Mouse (Mus musculus) limb, embryonic 14.5 days (tissue): Measurements from ENCODE around the gene Ebi3. TPM values are rescaled to one million over a fixed set of nuclear protein-coding genes. Genes with fewer than 3 reads are reported as not detected.

ENCODE experiments used
- ATAC-seq: fragments of 200-750 bp; cut with Nextera tagmentation; 2 replicates; pipeline ENCODE4 v1.8.0; 2017; ENCODE audit warnings: low read depth, moderate number of reproducible peaks, moderate TSS enrichment; ENCODE audit not compliant: low FRiP score
- DNase-seq: peaks from one replicate; pipeline ENCODE4 v3.0.0-alpha.2; 2015; ENCODE audit warnings: low spot score
- H3K27ac ChIP-seq: fragments of 300-500 bp; sonication (generic); replicated peaks from 2 replicates; pipeline ENCODE4 v1.5.1; 2014; ENCODE audit warnings: low read depth, mild to moderate bottlenecking, low read length, moderate library complexity, mixed read lengths
- H3K27me3 ChIP-seq: fragments of 300-500 bp; sonication (generic); 2 replicates; pipeline ENCODE4 v1.6.1; 2014; ENCODE audit warnings: low read length, mixed read lengths; ENCODE audit not compliant: control insufficient read depth, insufficient read depth
- H3K36me3 ChIP-seq: fragments of 300-500 bp; sonication (generic); 2 replicates; pipeline ENCODE4 v1.6.1; 2014; ENCODE audit warnings: mild to moderate bottlenecking, low read length, moderate library complexity, mixed read lengths; ENCODE audit not compliant: control insufficient read depth, insufficient read depth
- H3K4me1 ChIP-seq: fragments of 300-500 bp; sonication (generic); 2 replicates; pipeline ENCODE4 v1.6.1; 2014; ENCODE audit warnings: antibody characterized with exemption, low read length, mixed read lengths; ENCODE audit not compliant: control insufficient read depth, insufficient read depth
- H3K4me2 ChIP-seq: fragments of 300-500 bp; sonication (generic); replicated peaks from 2 replicates; pipeline ENCODE4 v1.6.1; 2014; ENCODE audit warnings: low read depth, mild to moderate bottlenecking, low read length, moderate library complexity; ENCODE audit not compliant: severe bottlenecking
- H3K4me3 ChIP-seq: fragments of 300-500 bp; sonication (generic); replicated peaks from 2 replicates; pipeline ENCODE4 v1.5.1; 2014; ENCODE audit warnings: low read length
- H3K9ac ChIP-seq: fragments of 300-500 bp; sonication (generic); 2 replicates; pipeline ENCODE4 v1.6.1; 2014; ENCODE audit warnings: mild to moderate bottlenecking, low read depth, low read length, moderate library complexity; ENCODE audit not compliant: severe bottlenecking
- H3K9me3 ChIP-seq: fragments of 300-500 bp; sonication (generic); 2 replicates; pipeline ENCODE4 v1.6.1; 2016; ENCODE audit warnings: low read length; ENCODE audit not compliant: control insufficient read depth
- POLR2A ChIP-seq: fragments of 200-500 bp; IDR thresholded peaks from 2 replicates; pipeline ENCODE4 v1.8.0; 2012; ENCODE audit warnings: inconsistent platforms, mild to moderate bottlenecking, moderate library complexity, borderline replicate concordance; ENCODE audit not compliant: insufficient read depth, insufficient read length; ENCODE audit errors: extremely low read depth
- WGBS: fragments of 180-500 bp; shearing (Covaris S2); extraction: QIAGEN DNeasy Blood & Tissue Kit; methylation state at CpG from one replicate; pipeline ENCODE4 v1.1.7; 2014; 5-methylcytosine and 5-hydroxymethylcytosine counted together
- polyA plus RNA-seq, 2 experiments: library from polyadenylated mRNA; depleted of rRNA in 1 of 2; stranded (reverse) in 1 of 2; unstranded in 1 of 2; fragments of >200 nt; fragmentation: Nextera tagmentation in 1 of 2; extraction: Ambion mirVana in 1 of 2; gene quantifications; 2 replicates each; pipeline versions ENCODE4 v1.2.1 to v1.2.3; 2012 to 2014

Gene Ebi3
- polyA plus RNA-seq, 2 experiments: 2.2 to 2.3 TPM

DNA sequence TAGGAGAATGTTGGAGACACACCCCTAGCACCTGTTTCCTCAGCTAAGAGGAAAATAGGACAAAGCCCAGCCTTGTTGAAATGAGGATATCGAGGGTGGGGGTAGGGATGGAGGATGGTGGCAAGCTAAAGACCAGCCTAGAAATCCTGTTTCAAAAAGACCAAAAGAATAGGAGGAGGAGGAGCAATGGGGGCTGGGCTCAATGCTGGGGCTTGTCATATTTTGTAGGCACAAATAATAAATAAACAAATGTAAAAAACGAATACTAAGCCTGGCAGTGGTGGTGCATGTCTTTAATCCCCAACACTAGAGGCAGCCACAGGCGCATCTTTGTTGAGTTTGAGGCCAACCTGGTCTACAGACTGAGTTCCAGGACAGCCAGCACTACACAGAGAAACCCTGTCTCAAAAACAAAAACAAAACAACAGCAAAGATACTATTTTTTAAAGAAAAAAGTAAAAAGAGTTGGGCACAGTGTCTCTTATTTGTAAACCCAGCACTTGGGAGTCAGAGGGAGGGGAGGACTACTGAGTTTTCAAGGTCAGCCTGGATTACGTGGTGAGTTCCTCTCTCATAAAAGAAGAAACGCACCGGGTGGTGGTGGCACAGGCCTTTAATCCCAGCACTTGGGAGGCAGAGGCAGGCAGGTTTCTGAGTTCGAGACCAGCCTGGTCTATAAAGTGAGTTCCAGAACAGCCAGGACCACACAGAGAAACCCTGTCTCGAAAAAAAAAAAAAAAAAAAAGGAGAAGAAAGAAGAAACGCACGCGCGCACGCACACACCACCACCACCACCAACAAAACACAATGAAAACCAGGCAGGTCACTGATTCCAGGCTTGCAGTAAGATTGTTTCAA, 5.5 kb downstream of the Ebi3 start:
- Histone ChIP-seq H3K27me3 (peaks cover 3% of the 10 kb centered on the region; the same call in 1 of the 2 replicates), H3K9me3 (no peaks in the 10 kb centered on the region), H3K9ac (peak overlapping the region; percentile 48; the same call in 1 of the 2 replicates), H3K4me2 (peak overlapping the region; percentile 77), H3K36me3 (peaks cover 13% of the 10 kb centered on the region), H3K4me3 (peak overlapping the region; percentile 56), H3K27ac (peak overlapping the region; percentile 63), H3K4me1 (peaks cover 3% of the 10 kb centered on the region; the same call in 1 of the 2 replicates)
- TF ChIP-seq POLR2A: no peak
- no peak for ATAC-seq
- no peak for DNase-seq
- WGBS: 83% methylated on average over 10 of the region's 13 CpGs

DNA sequence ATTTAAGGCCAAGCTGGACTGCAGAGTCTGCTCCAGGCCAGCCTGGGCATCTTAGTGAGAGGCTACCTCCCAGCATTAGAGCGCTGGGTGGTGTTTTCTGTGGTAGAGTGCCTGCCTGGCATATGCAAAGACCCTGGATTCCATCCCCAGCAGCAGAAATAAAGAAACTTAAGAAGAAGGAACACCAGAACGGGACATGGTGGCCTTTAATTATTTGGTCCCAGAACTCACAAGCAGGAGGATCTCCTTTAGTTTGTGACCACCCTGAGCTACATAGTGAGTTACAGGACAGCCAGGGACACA, 6.1 kb downstream of the Ebi3 start:
- no peaks in the 10 kb centered on the region for H3K9me3 ChIP-seq
- DNase-seq: no peak
- peak overlapping the region; percentile 63 for H3K27ac ChIP-seq
- peak overlapping the region; percentile 48; the same call in 1 of the 2 replicates for H3K9ac ChIP-seq
- peaks cover 3% of the 10 kb centered on the region; the same call in 1 of the 2 replicates for H3K4me1 ChIP-seq
- H3K4me2 ChIP-seq: peak overlapping the region; percentile 77
- peaks cover 13% of the 10 kb centered on the region for H3K36me3 ChIP-seq
- no peak for ATAC-seq
- WGBS: 26% methylated on average over 2 of the region's 2 CpGs
- no peak for TF ChIP-seq POLR2A
- H3K4me3 ChIP-seq: peak overlapping the region; percentile 56
- peaks cover 3% of the 10 kb centered on the region; the same call in 1 of the 2 replicates for H3K27me3 ChIP-seq

DNA sequence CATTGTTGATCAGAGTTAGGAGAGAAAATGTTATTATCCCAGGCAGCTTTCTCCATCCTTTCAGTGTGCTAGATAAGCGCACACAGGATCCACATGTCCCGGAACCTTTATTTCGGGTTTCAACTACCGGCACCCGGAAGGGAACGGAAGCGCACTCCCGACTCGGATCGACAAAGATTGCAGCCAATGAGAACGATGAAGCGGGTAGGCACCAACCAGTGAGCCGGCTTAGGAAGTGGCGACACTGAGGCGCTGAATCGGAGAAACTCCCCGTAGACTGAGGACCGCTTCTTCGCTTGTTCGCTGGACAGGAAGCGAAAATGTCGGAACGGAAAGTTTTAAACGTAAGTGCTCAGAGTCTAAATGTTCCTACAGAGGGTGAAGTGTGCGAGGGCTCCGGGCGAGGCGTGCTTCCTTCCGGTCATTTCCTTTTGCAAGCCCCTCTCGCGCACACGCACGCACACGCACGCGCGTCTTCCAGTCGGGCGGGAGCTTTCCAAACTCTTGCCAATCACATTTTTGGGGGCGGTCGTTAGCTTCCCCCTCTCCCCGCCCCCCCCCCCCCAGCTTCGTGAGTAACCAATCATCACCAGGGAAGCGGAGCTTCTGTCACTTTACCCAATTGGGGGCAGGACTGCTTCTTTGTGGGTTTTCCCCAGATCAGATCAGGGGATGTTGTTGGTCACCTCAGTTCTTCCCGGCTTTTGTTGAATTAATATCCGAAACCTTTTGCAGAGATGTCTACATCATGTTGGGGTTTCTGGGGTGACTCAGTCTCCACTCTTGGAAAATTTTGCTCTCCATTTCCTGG, 6.7 kb downstream of the Ebi3 start, which contains the start of gene Yju2:
Gene Yju2, plus strand, starts transcription at position 182 of the 811 bp plus-strand sequence.
- WGBS: under 1% methylated on average over 45 of the region's 46 CpGs
- peak; percentile 97 for DNase-seq

DNA sequence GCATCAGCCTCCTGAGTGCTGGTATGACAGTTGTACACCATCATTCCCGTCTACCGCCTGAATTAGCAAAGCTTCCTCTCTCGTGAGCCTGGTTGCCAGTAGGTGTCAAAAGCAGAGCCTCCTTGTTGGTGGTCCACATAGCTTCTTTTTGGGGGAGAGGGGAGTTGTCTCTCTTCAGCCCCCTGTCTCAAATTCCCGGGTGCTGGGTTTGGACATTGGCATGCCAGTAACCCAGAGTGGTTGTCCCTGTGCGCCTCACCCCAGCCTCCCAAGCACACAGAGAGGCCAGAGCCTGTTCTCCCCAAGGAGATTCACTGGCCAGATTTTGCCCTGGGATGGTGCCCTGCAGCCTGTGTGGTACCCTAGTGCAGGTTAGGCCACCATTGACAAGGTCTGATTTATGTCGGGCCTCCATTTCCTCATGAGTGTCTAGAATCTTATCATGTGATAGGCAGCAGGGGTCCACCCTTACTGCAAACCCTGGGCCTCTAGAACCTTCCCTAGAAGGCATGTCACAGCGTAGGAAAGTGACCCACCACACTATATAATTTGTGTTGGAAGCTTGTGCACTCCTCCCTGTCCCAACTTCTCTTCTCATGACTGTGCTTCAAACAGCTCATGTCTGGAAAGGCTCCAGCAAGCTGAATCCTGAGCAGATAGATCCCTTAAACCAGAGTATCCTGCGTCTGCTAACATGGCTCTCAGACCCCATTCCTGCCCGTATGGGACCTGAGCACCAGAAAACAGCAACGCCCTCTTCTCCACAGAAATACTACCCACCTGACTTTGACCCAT, 7.7 kb downstream of the Ebi3 start:
- Histone ChIP-seq H3K36me3 (peaks cover 22% of the 10 kb centered on the region), H3K4me2 (peak overlapping the region; percentile 77), H3K9ac (no peak overlapping the region), H3K4me1 (peaks cover 3% of the 10 kb centered on the region; the same call in 1 of the 2 replicates), H3K9me3 (no peaks in the 10 kb centered on the region), H3K4me3 (peak overlapping the region; percentile 56), H3K27me3 (peaks cover under 1% of the 10 kb centered on the region; the same call in 1 of the 2 replicates), H3K27ac (no peak overlapping the region)
- whole genome bisulfite sequencing: 78% methylated on average over 10 of the region's 10 CpGs
- no peak for ATAC-seq
- DNase-seq: no peak
- TF ChIP-seq POLR2A: no peak

More for the DNA sequence above, 6.7 kb downstream of the Ebi3 start, which contains the start of gene Yju2:
- Histone ChIP-seq H3K9me3 (no peaks in the 10 kb centered on the region), H3K9ac (peak within 1 kb of the TSS; percentile 57), H3K4me2 (peak within 1 kb of the TSS; percentile 77), H3K36me3 (peaks cover 13% of the 10 kb centered on the region), H3K4me1 (peaks cover 3% of the 10 kb centered on the region; the same call in 1 of the 2 replicates), H3K27me3 (peaks cover 3% of the 10 kb centered on the region; the same call in 1 of the 2 replicates), H3K4me3 (peak within 1 kb of the TSS; percentile 56), H3K27ac (peak within 1 kb of the TSS; percentile 93)
- peak; percentile 53; the same call in 1 of the 2 replicates for TF ChIP-seq POLR2A
- peak; percentile 95 for ATAC-seq

DNA sequence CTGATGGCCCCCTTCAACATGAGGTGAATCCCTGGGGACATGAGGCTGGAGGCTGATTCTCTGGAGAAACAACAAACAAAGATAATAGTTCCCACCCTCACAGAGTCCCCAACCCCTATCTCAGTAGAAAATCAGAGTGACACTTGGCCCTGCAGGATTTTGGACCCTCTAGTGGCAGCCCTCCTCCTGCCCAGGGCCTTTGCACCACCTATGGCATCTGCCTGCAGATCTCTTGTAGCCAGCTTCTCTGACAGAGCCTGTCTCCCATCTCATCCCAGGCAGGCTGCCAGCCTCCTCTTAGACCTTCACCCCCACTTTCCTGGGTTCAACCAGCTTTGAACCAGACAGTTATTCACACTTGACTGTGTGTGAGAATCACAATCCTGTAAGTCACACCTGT, 8.4 kb downstream of the Ebi3 start:
- no peak for ATAC-seq
- Histone ChIP-seq H3K4me3 (no peak overlapping the region), H3K4me2 (no peak overlapping the region), H3K27me3 (no peaks in the 10 kb centered on the region), H3K36me3 (peaks cover 26% of the 10 kb centered on the region), H3K27ac (no peak overlapping the region), H3K9ac (no peak overlapping the region), H3K4me1 (peaks cover 3% of the 10 kb centered on the region; the same call in 1 of the 2 replicates), H3K9me3 (no peaks in the 10 kb centered on the region)
- no peak for TF ChIP-seq POLR2A
- no peak for DNase-seq
